Mouse (Mus musculus) kidney, postnatal 10 days (tissue): ENCODE data around the gene H1foo.

Experiments
- DNase-seq: peaks from one replicate; pipeline ENCODE4 v3.0.0; 2021; ENCODE audit warnings: mixed read lengths

Gene H1foo

DNA sequence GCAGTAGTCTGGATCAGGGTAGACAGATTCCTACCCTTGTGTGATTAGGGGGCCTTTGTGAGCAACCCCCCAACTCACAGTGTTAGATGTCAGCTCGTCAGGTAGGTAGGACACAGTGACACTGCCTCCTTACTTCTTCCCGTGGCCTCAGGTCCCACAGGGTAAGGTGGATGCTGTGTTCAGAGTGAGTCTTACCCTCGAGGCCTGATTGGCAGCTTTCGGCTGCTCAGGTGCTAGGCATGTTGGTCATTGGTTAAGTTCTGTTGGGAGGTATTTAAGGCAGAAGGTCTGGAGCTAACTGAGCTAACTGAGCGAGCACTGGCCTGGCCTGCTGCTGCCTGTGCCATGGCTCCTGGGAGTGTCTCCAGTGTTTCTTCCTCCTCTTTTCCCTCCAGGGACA is at the start of gene H1foo:
Gene H1foo (plus strand): TSS at position 301 of the 400 bp plus-strand sequence.
- no peak for DNase-seq

DNA sequence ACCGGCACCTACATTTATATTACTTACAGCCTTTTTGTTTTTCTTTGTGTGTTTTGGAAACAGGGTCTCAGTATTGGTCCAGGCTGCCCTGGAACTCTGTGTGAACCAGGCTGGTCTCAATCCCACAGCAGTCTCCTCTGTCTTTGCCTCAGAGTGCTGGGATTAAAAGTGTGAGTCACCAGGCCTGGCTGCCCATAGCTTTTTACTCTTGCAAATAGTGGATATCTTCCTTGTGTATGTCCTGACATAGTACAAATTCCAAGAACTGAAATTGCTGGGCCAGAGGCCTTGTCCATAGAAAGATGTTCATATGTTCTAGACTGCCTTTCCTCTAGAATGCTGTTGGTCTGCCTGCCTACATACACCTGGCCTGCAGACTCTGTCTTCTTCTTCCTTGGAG is 48.4 kb upstream of the H1foo start:
- DNase-seq, result no peak

DNA sequence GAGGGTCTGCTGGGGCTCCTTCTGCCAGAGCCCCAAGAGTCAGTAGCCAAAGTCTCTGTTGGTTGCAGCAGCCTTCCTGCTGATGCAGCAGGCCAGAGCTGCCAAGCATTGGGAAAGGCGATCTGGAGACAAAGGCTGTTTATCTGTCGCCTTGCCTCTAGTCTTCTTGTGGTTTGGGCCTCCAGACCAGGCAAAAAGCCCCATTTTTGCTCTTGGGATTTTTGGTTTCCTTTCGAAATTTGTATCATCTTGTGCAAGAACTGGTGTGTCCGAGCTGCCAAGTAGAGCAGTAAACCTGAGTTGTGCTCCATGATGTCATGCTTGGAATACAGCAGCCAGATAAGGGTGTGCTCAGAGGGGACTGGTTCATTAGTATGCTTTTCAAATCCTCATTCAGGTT is 47.6 kb upstream of the H1foo start:
- no peak for DNase-seq

DNA sequence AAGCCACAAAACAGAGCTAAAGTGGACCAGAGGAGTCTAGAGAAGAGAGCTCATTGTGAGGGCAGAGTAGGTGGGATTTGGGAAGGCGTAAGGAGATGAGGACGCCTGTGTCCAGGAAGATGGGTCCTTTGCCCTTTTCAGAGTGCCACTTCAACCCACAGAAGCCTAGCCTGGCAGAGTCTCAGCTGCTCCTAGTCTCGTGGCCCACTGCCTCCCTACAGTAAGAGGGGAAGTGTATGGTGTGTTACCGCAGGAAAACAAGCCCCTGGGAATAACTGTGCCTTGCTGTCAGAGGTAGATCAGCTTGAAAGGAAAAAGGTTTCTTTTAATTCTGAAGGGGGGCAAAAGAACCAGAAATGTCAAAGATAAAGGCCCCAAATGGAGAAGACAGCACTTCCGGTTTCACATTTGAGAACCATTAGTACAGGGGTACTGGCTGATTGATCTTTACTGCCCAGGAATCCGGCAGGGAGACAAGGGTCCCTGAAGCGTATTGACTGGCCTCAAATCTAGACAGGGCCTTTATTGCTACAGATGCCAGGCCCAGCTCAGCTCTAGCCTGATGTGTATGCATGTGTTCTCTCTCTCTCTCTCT is 46.7 kb upstream of the H1foo start:
- DNase-seq, result no peak

DNA sequence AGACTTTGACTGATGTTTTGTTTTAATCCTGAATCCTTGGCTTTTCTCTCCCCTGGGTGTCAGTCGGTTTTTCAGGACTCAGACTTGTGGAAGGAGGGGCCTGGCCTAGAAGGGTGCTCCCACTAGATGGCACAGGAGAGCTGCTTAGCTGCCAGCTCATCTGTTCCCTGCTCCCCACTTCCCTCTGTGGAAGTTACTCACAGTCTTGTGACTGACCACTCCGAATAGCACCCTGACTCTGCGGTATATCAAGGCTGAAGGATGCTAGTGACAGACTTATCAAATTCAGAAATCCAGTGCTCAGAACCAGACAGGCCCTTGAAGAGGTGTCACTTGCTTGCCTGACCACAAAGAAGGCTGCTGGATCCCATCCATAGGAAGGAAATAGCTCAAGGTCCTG is 43.7 kb upstream of the H1foo start:
- DNase-seq, result peak; percentile 91

DNA sequence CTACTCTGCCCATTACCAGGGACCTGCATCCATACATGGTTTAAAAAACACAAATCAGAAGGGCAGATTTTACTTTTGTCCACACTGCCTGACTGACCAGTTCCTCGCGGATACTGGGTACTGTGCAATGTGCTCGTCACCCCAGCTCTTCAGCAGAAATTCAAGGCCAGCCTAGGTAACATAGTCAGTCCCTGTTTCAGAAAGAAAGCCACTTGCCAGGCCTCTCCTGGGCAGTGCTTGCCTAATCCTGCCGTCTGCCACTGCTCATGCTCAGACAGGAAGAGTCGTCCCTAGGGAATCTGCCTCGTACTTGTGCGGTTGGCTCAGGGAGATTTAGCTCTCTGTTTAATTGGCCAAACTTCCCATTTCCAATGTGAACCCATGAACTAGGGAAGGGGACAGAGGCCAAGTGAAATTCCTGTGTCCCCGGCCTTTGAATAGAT is 43.2 kb upstream of the H1foo start:
- peak; percentile 71 for DNase-seq

DNA sequence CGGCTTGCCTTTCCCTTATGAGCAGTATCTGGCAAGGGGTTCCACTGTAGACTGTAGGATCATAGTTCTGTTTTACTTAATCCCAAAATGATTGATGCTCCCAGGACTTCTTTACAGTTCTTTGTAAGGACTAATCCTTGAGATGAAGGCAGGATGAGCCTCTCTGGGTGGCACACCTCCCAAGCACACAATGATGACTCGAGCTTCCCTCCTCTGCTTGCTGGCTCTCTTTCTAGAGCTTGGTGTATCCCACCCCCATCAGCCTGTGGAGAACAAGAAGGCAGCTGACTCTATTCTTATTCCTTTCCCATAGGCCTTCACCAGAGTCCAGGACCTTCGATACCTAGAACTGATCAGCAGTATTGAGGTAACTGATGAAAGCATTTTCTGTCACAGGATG is 42.2 kb upstream of the H1foo start:
- no peak for DNase-seq

DNA sequence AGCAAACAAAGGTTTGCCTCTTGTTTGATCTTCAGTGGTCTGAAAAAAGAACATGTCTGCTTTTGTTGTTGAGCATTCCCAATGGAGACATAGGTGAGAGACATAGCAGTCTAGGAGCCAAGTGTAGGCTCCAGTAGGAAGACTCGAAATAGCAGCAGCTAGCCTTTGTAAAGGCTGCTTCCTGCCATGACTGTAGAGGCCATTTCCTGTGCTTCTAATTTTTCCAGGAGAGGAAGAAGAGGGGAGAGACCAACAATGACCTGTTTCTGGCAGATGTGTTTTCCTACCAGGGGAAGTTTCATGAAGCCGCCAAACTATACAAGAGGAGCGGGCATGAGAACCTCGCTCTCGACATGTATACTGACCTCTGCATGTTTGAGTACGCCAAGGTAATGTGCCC is 39.2 kb upstream of the H1foo start:
- no peak for DNase-seq

DNA sequence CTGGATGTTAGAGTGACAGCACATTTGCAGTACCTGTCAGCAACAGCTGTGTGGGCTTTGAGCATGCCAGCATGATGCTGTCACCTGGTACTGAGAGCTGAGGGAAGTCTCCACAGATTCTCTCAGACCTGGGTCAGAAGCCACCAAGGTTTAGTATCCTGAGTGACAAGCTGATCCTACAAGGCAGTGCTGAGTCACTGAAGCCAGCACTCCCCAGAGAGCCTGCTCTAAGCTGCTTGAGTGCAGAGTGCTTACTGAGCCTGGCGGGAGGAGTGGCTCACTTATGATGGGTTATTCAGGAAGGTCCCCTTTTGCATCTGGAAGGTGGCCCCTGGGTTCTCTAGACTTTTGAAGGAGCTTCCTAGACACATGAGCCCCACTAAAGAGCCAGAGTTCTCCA is 38.3 kb upstream of the H1foo start:
- no peak for DNase-seq

DNA sequence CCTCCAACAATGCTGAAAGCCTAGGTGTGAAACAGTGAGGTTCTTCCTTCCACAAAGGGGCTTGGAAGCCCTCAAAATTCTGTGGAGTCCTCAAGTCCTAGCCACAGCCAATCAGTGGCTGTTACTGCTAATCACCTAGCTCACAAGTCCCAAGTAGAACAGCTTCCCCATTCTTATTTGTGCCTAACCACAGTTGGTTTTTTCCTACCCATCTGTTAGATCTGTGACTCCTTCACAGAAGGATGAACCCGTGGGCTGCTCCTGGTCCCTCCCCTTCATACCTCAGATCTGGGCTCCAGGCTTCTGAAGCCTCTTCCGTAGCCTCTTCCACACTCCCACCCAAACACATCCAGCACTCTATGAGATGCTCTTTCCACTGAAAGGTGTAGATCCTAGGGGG is 37.9 kb upstream of the H1foo start:
- no peak for DNase-seq

DNA sequence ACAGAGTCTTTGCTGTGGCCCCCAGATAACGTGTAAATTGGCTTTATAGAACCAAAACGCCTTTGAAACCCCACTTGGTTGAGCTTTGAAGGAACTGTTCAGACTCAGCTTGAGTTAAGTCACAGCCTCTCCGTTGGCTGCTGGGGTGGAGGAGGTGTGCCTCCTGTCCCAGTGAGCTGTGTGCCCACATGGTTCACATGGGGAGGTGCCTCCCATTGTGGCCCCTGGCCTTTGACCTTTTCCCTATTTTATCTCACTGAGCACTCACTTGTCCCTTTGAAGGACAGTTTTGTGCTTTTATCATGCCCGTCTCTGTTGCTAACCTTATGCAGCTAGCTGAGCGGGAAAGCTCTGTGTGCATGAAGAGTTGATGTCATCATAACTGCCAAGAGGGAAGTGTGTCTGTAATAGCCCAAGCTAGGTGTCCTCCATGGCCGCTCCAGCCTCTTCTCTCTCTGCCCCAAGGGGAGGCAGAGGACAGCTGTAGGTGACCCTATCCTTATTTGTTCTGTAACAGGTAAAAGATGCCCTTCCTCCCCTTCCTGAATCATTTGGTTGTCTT is 36.2 kb upstream of the H1foo start:
- DNase-seq, result no peak

DNA sequence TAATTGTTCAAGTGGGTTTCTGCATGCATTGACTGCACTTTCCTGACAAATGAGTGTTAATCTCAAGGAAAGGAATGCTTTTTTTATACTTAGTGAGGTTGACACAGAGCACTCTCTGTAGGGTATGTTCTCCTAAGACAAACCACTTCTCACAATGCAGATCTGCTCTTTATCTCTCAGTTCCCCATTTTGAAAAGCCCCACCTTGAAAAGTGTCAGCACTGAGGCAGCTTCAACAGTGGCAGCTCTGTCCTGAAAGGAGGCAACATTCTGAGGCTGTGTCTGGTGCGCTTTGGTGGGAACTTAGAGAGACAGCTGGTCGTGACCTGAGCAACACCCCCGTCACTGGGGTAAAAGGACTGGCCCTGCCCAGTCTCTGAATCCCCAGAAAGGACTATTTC is 35.7 kb upstream of the H1foo start:
- no peak for DNase-seq

DNA sequence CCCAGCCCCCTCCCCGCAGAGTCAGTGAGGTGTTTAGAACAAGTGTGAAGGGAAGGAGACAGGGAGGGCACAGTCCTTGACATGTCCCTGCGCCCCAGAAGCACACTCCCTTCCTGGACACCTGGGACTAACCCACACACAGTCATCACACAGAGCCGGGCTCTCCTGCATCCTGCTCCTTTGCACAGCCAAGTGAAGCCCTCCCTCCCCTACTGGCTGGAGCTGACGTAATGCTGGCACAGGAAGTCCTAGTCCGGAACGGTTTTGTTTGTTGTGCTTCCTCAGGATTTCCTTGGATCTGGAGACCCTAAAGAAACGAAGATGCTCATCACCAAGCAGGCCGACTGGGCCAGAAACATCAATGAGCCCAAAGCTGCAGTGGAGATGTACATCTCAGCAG is 34.8 kb upstream of the H1foo start:
- DNase-seq, result peak; percentile 84

DNA sequence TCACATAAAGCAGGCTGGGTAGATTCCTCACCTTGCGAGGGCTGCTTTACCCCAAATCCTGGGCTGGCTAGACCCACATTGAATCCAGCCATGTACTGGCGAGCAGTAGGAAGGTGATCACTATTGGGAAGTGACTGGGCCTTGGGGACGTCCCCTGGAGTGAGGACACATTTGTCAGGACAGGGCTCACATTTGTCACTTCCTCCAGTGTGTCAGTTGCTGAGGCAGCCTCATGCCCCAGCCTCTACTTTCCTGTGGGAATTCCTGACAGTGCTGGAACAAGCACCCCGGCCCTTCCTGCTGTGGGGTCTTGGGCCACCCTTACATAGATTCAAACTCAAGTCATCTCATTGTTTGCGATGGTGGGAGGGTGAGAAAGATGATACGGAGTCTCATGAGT is 33.0 kb upstream of the H1foo start:
- no peak for DNase-seq

DNA sequence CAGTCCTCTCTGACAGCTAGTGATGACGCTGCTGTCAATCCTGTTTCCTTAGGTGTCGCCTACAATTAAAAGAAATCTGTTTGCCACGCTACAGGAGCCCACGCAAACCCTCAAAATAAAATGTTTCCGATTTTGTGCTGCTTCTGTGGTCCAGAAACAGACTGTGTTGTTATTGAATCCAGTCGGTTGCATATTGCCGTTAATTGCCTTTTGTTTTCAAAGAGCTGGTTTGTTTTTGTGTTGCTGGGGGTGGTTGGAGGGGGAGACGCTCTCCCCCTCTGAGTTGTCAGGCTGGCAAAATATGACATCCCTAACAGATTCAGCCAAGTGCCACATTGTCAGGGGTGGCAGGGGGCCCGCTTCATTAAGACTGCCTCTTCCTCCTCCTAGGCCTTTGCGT is 31.3 kb upstream of the H1foo start:
- DNase-seq, result no peak

DNA sequence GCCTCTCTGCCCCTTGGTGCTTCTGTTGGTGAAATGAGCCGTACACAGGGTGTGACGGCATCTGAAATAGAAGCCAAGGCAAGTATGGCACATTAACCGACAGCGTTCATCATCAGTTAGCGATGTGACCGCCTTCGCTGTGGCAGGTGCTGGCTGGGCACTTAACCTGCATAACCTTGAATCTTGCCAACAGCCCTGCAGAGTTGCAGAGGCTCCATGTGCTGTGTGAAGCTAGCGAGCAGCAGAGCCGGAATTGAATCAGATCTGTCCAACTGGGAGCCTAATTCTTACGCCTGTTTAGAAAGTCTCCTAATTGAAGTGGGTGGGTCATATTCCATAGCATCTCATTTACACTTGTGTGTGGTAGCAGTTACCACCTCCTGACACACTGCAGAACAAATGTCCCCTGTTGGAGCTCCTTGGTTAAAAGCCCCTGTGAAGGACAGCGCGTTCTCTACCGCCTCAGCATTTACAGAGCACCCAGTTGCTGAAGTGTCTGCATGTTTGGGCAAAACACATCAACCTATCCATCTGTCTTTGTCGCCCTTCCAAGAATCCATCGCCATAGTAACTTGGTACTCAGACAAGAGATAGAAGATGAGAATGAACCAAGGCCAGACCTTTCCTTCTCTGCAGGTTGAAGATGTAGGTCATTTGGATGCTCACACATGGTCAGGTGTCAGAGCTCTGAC is 30.1 kb upstream of the H1foo start:
- DNase-seq, result no peak

DNA sequence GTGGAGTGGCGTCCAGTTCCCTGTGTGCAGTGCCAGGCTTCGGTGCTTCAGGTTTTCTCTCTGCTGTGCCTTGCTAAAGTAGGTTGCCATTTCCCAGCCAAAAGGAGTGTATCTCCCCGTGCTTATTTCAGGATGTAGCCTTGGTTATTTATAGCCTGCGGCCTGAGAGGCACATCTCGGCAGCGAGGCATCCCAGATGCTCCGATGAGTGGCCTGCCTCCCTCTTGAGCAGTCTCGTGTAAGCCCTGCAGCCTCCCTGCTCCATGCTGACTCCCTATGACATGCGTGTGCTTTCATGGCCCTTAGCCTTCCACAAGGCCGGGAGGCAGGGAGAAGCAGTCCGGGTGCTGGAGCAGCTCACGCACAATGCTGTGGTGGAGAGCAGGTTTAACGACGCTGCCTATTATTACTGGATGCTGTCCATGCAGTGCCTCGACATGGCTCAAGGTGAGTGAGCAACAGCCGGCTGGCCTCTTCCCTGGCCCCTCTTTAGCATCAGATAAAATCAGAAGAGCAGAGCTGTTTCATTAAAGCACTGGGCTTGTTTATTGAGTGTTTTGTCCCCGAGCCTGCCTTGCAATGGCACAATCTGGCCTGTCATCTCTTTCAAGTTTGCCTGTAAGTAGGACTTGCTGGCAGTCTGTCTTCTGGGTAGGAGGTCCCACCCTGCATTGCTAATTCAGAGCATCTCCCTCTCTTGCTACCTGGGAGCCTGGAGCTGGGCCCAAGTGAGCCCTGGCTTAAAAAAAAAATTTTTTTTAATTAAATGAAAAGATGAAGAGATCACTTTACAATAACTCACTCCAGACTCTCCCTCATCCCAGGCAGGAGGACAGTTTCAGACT is 28.9 kb upstream of the H1foo start:
- no peak for DNase-seq

DNA sequence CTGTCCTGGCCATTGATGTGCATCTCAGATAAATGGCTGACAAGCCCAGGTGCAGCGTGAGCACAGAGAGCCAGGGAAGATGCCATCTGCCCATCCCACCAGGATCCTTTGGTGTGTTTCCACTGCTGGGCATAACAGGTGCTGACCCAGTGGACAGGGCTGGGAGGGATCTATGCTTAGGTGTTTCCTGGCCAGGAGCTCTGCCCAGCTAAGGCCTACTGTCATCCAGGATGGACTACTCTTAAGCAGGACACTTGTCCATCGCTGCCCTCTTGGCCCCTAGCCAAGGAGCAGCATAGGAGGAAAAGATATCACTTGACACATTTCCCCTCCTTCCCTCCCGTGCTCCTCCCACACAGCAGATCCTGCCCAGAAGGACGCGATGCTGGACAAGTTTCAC is 28.1 kb upstream of the H1foo start:
- no peak for DNase-seq

DNA sequence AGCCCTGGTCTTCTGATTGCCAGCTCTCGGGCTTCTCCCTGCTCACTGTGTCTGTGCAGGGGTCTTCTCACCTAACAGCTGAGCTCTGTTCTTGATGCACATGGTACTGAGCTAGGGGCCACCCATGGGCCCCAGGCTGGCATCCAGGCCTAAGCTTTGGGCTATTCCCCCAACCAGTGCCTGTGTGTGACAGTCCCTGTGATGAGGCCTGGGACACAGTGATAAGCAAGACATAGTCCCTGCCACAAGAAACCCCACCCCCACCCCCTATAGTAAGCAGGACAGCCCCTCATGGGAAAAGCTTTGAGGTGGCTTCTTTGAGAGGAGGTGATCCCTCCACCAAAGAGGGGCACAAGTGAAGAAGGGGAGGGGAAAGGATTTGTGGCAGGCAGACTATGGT is 26.1 kb upstream of the H1foo start:
- no peak for DNase-seq

DNA sequence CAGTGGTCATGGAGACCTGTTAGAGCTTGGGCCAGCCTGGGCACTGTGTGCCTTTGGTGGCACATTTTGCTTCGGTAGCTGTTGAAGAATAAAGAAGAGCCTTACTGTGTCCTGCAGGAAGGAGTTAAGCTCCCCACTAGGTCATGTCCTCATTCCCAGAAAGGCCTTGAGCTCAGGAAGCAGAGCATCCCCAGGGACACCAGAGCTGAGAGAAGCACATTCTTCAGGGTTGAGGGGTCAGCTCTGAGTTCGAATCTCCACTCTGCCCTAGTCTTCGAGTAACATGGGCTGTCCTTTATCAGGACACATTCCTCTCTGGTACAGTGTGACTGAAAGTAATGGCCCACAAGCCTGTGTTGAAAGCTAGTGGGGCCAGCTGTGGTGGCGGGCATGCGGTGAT is 24.9 kb upstream of the H1foo start:
- DNase-seq, result peak; percentile 61

DNA sequence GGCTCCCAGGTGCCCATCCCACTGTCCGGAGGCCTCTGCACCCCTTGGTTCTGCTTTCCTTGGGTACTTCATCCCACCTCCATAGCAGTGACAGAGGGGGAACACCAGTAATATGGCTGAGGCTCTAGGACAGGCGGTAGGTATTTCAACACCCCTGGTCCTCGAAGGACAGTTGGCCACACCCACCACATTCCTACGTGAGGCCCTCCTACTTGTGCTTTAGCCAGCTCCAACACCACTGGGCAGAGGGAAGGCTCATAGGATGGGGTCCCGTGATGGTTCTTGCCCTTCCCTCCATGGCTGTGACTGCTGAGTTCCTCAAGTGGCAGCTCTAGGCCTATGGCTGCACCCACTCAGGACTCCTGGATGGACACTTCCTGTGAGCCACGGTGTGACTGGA is 19.9 kb upstream of the H1foo start:
- DNase-seq, result no peak

DNA sequence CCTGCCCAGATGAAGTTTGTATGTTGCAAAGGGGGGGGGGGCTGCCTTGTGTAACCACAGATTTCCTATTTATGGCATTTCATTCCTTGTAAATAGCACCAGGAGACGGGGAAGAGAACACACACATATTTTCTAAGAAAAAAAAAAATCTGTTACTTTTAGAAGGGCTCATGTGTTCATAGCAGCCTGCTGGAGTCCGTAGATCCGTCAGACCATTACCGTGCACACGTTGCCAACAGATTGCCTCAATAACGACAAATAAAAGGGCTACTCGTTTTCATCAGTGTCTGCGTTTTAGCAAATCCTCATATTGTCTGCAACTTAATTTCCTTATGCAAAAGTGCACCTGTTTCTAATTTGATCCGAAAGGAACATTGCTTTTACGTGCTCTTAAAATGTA is 18.3 kb upstream of the H1foo start:
- DNase-seq, result no peak

DNA sequence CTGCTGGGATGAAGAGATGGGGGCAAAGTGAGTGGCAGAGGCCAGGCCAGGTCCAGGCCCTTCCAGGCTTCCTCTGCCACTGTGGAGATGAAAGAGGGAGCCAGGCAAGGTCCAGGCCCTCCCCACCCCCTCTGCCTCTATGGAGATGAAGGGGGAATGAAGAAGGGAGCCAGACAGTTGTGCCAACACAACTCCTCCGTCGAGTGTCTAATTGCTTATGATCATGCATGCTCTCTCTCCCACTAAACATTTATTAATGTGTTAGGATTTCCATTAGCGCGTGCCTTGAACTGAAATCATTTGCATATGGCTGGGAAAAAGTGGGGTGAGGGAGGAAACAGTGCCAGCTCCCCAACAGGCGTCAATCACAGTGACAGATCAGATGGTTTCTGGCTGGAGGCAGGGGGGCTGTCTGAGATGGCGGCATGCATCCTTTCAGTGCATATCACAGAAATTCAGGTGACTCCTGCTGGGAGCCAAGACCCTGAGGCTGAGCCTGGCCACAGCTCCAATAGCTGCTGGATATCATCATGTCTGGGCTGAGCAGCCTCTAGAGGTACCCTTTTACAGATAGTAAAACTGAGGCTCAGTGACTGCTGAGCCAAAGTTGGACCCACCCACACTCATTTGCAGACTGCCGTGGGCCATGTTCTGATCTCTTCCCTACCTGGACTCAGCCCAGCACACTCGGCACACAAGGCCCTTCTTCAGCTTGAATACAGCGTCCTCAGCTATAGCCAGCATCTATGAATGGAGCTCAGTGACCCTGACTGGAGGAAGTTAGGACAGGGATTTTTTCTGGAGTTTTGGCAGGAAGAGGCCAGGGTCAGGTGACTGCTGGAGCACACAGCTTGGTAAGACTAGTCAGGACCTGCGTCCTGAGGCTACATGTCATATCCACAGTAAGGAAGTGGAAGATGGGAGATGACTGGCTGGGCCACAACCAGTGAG is 17.2 kb upstream of the H1foo start:
- no peak for DNase-seq
